Mouse (Mus musculus) lung, postnatal 10 days (tissue): ENCODE measurements around the gene Itga6.

Source experiments
- DNase-seq: peaks from one replicate; pipeline ENCODE4 v3.0.0; 2021

Gene Itga6

GRCm38 (mm10) chr2:71805611-71806567 is 60.5 kb downstream of the Itga6 start:
- no peak for DNase-seq

DNA sequence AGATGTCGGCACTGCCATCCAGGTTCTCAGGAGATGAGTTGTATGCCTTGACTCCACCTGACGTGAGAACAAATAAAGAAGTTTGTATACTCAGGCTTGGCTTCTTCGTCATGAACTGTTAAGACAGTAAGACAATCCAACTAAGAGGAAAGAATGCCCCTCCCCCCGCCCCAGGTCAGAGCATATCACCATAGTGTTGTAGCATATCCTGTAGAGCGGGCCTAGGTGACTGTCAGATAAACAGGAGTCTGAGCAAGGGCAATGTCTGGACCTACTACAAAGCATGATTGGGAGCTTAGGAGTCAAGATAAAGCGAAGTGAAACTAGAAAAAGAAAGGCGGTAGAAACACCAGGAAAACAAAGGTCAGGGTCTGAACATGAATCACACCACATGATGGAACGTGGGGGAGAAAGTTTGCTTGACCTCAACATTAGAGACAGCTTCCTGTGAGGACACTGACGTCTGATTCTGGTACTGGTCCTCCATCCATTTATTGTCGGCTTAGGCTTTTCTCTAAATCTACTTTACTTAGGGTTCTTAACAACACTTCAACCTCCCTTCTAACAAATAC is 64.0 kb downstream of the Itga6 start:
- no peak for DNase-seq

- no peak for DNase-seq
Measured at GRCm38 (mm10) chr2:71810010-71810409, 64.6 kb downstream of the Itga6 start.

- no peak for DNase-seq
Measured at GRCm38 (mm10) chr2:71810906-71811305, 65.5 kb downstream of the Itga6 start.

- DNase-seq: peak; percentile 86
Measured at GRCm38 (mm10) chr2:71812221-71813021, 67.0 kb downstream of the Itga6 start.

GRCm38 (mm10) chr2:71813022-71813358 is 67.6 kb downstream of the Itga6 start:
- DNase-seq: no peak

DNA sequence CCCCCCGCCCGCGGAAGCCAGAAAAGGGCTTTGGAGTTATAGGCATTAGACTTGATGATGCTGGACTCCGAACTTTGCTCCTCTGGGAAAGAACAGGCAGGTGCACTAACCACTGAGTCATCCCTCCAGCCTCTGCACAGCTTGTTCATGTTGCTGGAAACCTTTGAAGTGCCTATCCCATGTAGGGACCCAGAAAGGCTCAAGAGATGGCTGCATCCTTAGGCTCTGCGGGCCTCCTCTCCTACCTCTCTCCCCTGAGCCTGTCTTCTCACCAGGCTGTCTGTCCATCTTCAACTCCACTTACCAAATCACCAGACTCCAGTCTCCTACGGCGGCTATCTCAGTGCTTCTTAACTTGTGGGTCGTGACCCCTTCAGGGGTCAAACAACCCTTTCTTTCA is 68.0 kb downstream of the Itga6 start:
- no peak for DNase-seq

DNA sequence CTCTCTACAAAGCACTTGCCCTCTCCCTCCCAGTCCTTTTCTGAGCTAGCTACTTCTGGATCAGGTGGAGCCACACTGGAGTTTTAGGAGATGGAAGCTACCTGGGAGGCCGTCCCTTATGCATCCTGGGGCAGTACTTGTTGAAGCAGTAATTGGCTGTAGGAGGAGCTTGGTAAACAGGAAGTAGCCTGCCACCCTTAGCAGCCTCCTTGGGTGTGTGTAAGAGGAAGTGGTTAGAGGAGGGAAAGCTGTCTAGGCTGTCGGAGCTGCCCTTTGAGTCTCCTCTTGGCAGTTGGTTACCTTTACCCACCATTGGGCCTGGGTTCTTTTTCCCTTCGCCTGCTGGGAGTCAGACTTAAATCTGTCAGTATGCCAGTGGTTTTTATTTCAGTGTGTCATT is 68.6 kb downstream of the Itga6 start:
- peak; percentile 61 for DNase-seq

GRCm38 (mm10) chr2:71815279-71815678 is 69.9 kb downstream of the Itga6 start:
- DNase-seq: no peak

- DNase-seq: peak; percentile 42
Measured at GRCm38 (mm10) chr2:71816391-71817041, 71.1 kb downstream of the Itga6 start.

- no peak for DNase-seq
Measured at GRCm38 (mm10) chr2:71824146-71824545, 78.7 kb downstream of the Itga6 start.

- DNase-seq: no peak
Measured at GRCm38 (mm10) chr2:71827711-71828110, 82.3 kb downstream of the Itga6 start.

- DNase-seq: no peak
Measured at GRCm38 (mm10) chr2:71828928-71829327, 83.5 kb downstream of the Itga6 start.

- no peak for DNase-seq
Measured at GRCm38 (mm10) chr2:71833626-71834025, 88.2 kb downstream of the Itga6 start.

DNA sequence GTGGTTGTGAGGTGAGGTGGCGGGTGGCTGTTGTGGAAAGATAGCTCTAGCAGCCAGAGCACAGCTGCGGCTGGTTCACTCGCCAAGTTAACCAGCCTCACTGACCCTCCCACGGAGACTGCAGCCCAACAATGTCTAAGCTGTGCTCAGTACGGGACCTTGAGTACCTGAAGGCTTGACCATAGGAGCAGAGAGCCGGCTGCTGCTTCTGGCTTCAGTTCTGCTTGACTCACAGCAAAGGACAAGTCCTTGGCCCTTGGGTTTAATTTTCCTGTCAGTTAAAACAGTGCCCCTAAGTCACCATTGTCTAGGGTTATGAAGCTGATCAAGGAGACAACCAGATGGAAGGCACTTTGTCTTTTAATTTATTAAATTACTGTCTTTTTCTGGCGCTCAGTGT is 89.0 kb downstream of the Itga6 start:
- DNase-seq: no peak

DNA sequence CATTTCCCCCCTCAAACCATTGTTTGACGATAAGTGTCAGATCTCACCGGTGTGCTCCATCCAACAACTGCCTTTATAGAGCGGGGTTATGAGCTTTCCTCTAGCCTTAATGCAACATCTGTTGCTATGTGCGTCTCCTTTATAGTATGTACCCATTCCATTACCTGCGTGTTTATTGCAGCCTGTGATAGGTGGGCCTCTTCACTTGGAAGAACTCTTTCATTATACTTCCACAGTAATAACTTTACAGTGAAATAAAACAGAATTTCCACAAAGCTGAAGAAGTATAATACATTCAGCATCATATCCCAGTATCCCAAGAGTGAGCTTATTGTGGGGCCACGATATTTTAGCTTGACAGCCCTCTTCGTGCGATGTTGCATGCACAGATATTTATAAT is 90.1 kb downstream of the Itga6 start:
- DNase-seq: no peak

DNA sequence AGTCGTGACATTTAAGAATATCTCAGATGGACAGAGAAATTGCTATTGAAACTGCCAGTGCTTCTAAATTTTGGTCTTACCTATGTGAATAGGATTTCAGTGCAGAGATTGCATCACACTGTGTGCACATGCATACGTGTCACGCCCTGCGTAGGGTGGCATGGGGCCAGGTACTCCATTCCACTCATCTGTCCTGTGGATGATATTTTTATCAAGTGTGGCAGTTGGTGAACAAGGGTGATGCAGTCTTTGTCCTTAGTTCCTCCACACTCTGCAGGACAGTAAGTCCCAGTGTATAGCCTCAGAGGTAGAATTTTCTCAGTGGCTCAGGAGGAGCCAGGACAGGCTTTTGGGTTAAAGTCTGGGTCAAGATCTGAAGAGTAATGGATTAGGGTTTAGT is 90.8 kb downstream of the Itga6 start:
- DNase-seq: no peak

GRCm38 (mm10) chr2:71837261-71837660 is 91.8 kb downstream of the Itga6 start:
- no peak for DNase-seq

GRCm38 (mm10) chr2:71837791-71838190 is 92.4 kb downstream of the Itga6 start:
- peak; percentile 71 for DNase-seq

GRCm38 (mm10) chr2:71843316-71843715 is 97.9 kb downstream of the Itga6 start:
- no peak for DNase-seq

GRCm38 (mm10) chr2:71844906-71845305 is 99.5 kb downstream of the Itga6 start:
- no peak for DNase-seq

- peak; percentile 59 for DNase-seq
Measured at GRCm38 (mm10) chr2:71852161-71852560, 106.7 kb downstream of the Itga6 start.

- DNase-seq: no peak
Measured at GRCm38 (mm10) chr2:71855076-71855475, 109.7 kb downstream of the Itga6 start.
